Mouse (Mus musculus) spleen, embryonic (tissue): ENCODE measurements around the gene Lrp6.

Source experiments
- CTCF ChIA-PET: fragments of 350-600 bp; sonication (Branson Sonifier 250); formaldehyde crosslinking; loops from one replicate; lab custom pipeline; 2022; lab: Charles Lee

Gene Lrp6

DNA sequence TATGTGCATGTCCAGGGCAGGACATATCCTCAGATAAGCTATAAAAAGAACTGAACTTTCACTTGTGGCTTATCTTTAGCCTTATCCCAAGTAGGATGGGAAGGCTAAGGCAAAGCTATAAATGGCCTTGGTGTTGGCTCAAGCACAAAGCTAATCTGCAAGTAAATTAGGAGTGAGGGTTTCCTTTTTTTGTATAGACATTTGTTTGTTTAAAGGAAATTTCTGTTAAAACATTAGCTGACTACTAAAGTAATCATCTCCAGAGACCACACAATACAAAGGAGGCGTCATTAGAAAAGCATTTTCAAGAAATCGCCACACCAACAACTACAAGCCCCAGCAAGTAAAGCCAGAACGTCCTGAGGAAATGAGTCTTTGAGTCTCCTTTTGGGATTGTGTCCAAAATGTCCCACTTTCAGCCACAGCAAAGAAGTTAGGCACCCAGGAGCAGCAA is 8.6 kb upstream of the Lrp6 start:
- CTCF ChIA-PET: interaction anchor here (0.6 kb wide), 1 partner anchor 446 kb away, joined by 3 read pairs; no protein-coding TSS in a partner anchor

DNA sequence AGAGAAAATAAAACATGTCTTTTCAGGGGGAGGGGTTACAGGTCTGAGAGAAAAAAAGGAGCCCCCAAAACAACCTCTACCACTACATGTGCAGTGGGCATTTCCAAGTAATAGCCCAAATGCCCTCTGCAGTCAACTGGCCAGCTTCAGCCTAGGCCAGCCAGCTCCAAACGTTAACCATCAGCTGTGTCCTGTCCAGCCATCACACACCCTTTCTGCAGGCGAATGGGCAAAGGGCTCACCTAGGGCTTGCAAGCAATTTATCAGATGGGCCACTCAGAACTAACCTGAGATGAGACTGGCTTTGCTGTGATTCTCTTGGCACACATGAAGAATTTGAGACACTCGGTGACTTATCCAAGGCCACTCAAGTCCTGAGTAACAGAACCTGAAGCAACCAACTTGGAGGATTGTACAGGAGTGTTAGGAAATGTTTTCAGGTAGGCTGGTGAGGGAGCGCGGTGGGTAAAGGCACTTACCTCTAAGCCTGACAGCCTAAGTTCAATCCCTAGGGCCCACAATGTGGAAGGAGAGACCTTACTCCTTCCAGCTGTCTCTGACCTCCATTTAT is 1.3 kb upstream of the Lrp6 start:
- CTCF ChIA-PET: interaction anchor here (0.7 kb wide), 1 partner anchor 139 kb away, joined by 3 read pairs; no protein-coding TSS in a partner anchor

DNA sequence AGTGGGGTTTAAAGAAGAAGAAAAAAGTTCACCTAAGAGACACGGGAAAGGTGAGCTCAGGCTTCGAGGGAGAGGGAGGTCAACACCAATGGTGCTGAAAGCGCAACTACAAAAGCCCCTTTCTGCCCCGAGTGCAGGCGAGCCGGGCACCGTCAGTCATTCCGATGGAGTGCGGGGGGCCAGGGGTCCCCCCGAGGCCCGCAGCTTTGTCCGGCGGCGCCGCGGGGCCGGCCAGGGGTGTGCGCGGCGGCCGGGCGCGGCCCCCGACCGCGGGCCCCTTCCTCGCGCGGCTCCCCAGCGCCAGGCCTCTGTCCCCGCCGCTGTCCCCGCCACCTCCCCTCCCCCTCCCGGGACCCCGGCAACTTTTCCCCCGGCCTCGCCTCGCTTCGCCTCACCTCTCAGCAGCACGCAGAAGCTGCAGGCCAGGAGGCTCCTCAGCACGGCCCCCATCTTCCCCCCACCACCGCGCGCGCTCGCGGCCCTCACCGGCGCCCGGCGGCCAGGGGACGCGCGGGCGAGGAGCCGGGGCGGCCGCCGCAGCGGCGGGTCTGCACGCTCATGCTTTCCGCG is 432 bp downstream of the Lrp6 start:
- CTCF ChIA-PET: no interaction called here

- CTCF ChIA-PET: no interaction called here
These were observed 1.0 kb downstream of the Lrp6 start for GRCm38 (mm10) chr6:134565606-134566247.

DNA sequence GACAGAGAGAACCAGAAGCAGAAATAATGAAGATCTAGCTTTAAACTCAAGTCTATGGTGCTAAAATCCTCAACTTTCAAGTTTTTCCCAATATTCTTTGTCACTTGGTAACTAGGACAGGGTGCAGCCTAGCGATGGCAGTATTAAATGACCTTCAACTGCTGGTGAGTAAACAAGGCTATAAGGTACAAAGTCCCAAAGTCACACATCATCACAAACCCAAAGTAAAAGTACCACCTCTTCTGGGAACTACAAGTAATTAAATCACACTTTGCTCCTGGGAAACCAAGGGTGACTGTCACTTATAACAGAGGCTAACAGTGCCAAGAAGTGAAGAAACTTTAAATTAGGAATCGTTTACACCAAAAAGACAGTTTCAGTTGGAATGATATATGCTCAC is 2.2 kb downstream of the Lrp6 start:
- CTCF ChIA-PET: no interaction called here

DNA sequence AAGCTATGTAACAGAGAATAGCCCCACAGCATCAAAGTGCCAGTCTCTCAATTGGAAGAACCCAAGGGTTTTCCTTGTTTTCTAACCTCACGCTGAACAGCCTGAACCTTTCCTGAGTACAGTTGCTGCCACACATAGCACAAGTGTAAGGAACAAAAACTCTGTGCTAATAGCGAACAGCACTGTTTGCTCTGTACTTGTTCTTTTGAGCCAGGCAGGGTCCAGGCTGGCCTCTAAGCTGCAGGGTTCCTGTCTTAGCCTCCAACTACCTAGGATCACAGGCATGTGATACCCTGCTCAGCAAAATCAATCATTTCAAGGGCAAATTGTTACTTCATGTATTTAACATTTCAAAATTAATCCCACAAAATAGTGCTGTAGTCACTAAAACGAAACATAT is 7.1 kb downstream of the Lrp6 start:
- CTCF ChIA-PET: interaction anchor here (0.6 kb wide), 1 partner anchor 81 kb away, joined by 5 read pairs; no protein-coding TSS in a partner anchor

- CTCF ChIA-PET: interaction anchor here (0.6 to 0.7 kb wide), 2 partner anchors 80 to 147 kb away, joined by 4 to 5 read pairs; no protein-coding TSS in a partner anchor
These were observed 8.1 kb downstream of the Lrp6 start for GRCm38 (mm10) chr6:134558546-134559129.

- CTCF ChIA-PET: interaction anchor here (0.6 kb wide), 1 partner anchor 8 kb away, joined by 3 read pairs; no protein-coding TSS in a partner anchor
These were observed 9.7 kb downstream of the Lrp6 start for GRCm38 (mm10) chr6:134557043-134557442.

DNA sequence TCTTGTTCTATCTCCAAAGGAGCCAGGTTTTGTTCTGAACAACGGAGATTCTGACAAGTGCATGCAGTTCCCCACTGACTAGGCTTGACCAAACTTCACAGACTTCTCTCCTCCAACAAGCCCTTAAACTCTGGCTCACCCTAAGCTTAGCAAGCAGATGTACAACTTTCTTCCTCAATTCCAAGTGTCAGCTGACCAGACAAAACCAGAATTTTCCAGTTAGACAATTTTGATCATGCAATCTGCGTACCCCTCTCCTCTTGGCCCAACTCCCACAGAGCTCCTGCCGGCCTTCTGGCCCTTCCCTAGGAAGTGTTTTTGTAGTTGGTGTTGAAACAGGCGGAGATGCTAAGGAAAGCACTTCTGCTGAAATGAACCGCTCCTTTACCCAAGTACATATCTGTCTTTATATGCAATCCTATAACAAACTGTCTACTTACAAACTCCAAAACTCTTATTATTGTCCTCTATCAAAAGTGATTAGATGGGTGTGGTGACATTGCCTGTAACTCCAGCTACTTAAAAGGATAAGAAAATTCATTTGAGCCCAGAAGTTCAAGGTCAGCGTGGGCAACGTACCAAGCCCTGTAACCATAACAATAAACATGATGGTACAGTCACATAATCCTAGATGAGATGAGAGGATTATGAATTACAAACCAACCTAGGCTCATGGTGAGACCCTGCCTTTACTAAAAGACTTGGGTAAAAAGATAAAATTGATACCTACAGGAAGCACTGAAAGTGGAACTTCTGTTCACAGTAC is 10.4 kb downstream of the Lrp6 start:
- CTCF ChIA-PET: interaction anchor here (0.6 to 0.7 kb wide), 2 partner anchors 25 to 347 kb away, joined by 3 to 9 read pairs; no protein-coding TSS in a partner anchor

DNA sequence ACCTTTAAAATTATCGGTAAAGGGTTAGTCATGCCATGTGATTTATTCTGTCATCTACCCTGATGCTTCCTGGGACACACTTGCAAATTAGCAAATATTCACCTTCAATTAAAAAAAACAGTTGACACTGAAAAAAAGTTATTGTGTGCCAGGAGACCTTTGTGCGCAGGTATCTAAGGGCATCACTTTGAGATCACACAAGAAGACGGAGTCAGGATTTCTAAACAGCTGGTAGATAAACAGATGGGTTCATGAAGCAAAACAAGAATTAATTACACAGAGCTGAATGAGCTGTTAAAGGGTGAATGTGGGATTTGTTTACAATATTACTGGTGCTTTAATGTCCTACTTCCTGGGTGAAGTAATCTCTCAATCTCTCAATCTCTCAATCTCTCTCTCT is 11.6 kb downstream of the Lrp6 start:
- CTCF ChIA-PET: interaction anchor here (0.7 kb wide), 2 partner anchors 23 to 348 kb away, joined by 4 to 9 read pairs; no protein-coding TSS in a partner anchor

- CTCF ChIA-PET: interaction anchor here (0.6 kb wide), 1 partner anchor 377 kb away, joined by 3 read pairs; no protein-coding TSS in a partner anchor
These were observed 12.5 kb downstream of the Lrp6 start for GRCm38 (mm10) chr6:134554230-134554629.

- CTCF ChIA-PET: no interaction called here
These were observed 15.8 kb downstream of the Lrp6 start for GRCm38 (mm10) chr6:134551007-134551406.

- CTCF ChIA-PET: no interaction called here
These were observed 16.4 kb downstream of the Lrp6 start for GRCm38 (mm10) chr6:134550396-134550795.

- CTCF ChIA-PET: no interaction called here
These were observed 21.9 kb downstream of the Lrp6 start for GRCm38 (mm10) chr6:134544843-134545242.

- CTCF ChIA-PET: no interaction called here
These were observed 22.7 kb downstream of the Lrp6 start for GRCm38 (mm10) chr6:134544093-134544492.

DNA sequence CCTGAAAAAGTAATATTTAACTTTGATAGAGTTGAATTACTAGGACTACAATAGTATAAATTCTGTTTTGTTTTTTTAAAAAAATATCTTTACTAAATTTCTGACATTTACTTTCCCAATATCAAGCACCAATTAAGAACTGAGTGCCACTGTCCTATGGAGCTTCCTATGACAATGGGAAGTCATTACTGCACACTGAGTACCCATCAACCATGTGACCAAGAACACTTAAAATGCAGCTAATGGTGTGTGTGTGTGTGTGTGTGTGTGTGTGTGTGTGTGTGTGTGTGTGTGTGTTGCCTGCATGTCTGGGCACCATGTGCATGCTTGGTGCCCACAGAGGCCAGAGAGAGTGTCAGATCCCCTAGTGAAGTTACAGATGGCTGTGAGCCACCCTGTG is 23.2 kb downstream of the Lrp6 start:
- CTCF ChIA-PET: no interaction called here

GRCm38 (mm10) chr6:134542374-134542773 is 24.4 kb downstream of the Lrp6 start:
- CTCF ChIA-PET: no interaction called here

DNA sequence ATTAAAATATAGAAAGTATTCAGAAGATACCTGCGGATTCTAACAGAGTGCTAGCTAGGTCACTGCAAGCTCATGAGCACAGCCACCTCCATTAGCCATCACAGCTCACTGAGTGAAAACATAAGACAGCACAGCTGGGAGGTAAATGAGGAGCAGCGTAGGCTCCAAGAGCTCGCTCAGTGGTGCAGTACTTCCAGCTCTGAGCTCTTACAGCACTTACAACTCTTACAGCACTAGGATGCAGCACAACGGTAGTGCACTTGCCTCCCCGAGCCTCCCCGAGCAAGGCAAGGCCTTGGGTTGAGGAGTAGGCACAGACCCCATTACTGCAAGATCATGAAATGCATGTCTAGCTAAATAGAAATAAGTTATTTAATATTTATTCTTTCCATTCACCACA is 26.6 kb downstream of the Lrp6 start:
- CTCF ChIA-PET: no interaction called here

- CTCF ChIA-PET: no interaction called here
These were observed 27.3 kb downstream of the Lrp6 start for GRCm38 (mm10) chr6:134539459-134539858.

- CTCF ChIA-PET: no interaction called here
These were observed 28.0 kb downstream of the Lrp6 start for GRCm38 (mm10) chr6:134538805-134539204.

DNA sequence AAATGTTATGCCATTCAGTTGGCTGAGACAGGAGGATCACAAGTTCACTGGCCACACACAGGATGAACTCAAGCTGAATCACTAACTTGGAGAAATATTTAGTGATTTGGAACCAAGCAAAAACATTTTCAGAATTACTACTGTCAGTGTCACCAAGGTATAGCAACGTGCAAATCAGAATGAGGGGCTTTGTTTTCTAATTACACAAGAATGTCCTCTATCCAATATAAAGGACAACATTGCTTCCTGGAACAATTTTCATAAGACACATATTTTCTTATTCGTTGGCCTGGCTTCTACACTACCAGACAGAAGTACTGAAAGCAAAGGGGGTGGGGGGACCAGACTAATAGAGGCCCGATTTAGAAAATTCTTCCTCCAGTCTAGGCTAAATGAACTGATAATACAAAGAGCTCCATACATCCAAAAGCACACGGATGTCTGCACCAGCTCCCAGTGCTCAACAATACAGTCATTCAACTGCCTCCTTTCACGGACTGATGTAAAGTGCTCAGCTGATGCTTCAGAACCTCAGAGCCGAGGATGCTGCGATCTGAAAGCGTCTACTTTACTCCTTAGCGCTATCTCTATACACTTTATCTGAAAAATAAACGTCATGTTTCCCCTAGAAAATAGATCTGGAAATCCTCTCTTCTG is 29.2 kb downstream of the Lrp6 start:
- CTCF ChIA-PET: no interaction called here
